Mouse (Mus musculus) CH12.LX (cell line): ENCODE results near the gene Cgrrf1. TPM values are rescaled to one million over a fixed set of nuclear protein-coding genes. Genes with fewer than 3 reads are reported as not detected.

Experiments used
- DNase-seq: peaks from one replicate; pipeline ENCODE4 v3.0.0-alpha.2; 2013; ENCODE audit errors: extremely low read depth
- H3K27ac ChIP-seq: 2 replicates; pipeline ENCODE4 v1.5.1; 2012; ENCODE audit warnings: low read depth, mild to moderate bottlenecking, control low read depth, moderate library complexity; ENCODE audit not compliant: insufficient read depth
- H3K27me3 ChIP-seq: replicated peaks from 2 replicates; pipeline ENCODE3; 2012; ENCODE audit warnings: inconsistent platforms
- H3K36me3 ChIP-seq, 2 experiments: replicated peaks in 1 of 2; 2 replicates each; pipeline versions ENCODE3 to v1.6.1; 2012; ENCODE audit warnings: inconsistent platforms in 1 of 2, low read length in 1 of 2, mild to moderate bottlenecking in 1 of 2, mixed read lengths in 1 of 2, moderate library complexity in 1 of 2; ENCODE audit not compliant: control insufficient read depth in 1 of 2, insufficient read depth in 1 of 2
- H3K4me1 ChIP-seq, 2 experiments: 2 replicates each; pipeline ENCODE4 v1.6.1; 2012; ENCODE audit warnings: inconsistent platforms in 1 of 2, moderate library complexity in 1 of 2; ENCODE audit not compliant: insufficient read depth in 2 of 2, control insufficient read depth in 1 of 2
- H3K4me2 ChIP-seq: 2 replicates; pipeline ENCODE4 v1.6.1; 2012; ENCODE audit warnings: low read depth, mild to moderate bottlenecking, control low read depth; ENCODE audit not compliant: poor library complexity, insufficient read depth, severe bottlenecking
- H3K4me3 ChIP-seq, 3 experiments: fragments of 150-350 bp in 1 of 3; sonication (generic) in 1 of 3; replicated peaks in 1 of 3; 2 replicates each; pipeline versions ENCODE3 to v1.5.1; 2011 to 2012; ENCODE audit warnings: low read depth in 2 of 3, low read length in 2 of 3, mild to moderate bottlenecking in 2 of 3, moderate library complexity in 2 of 3, control low read depth in 1 of 3, improper control_type of control experiment in 1 of 3, inconsistent platforms in 1 of 3, mixed read lengths in 1 of 3; ENCODE audit not compliant: poor library complexity in 1 of 3
- H3K79me2 ChIP-seq: replicated peaks from 2 replicates; pipeline ENCODE4 v1.6.1; 2012; ENCODE audit warnings: mild to moderate bottlenecking, moderate library complexity; ENCODE audit not compliant: control insufficient read depth, poor library complexity, insufficient read depth, severe bottlenecking; ENCODE audit errors: extremely low read depth
- H3K9ac ChIP-seq: 2 replicates; pipeline ENCODE4 v1.6.1; 2012; ENCODE audit warnings: low read depth, mild to moderate bottlenecking, control low read depth, moderate library complexity; ENCODE audit not compliant: insufficient read depth
- H3K9me3 ChIP-seq: replicated peaks from 2 replicates; pipeline ENCODE3; 2012; ENCODE audit warnings: low read length, inconsistent platforms, mixed read lengths
- CHD1 ChIP-seq: IDR thresholded peaks from 2 replicates; pipeline ENCODE4 v1.6.1; 2012; ENCODE audit warnings: low read depth, low read length, improper control_type of control experiment, inconsistent platforms
- CHD2 ChIP-seq: IDR thresholded peaks from 2 replicates; pipeline ENCODE4 v1.6.1; 2011; ENCODE audit warnings: low read length, improper control_type of control experiment
- CTCF ChIP-seq, 2 experiments: IDR thresholded peaks in 1 of 2; conservative IDR thresholded peaks in 1 of 2; 2 replicates each; pipeline ENCODE4 v1.5.1; 2011 to 2012; ENCODE audit warnings: low read depth in 2 of 2, low read length in 2 of 2, improper control_type of control experiment in 1 of 2, inconsistent platforms in 1 of 2, mild to moderate bottlenecking in 1 of 2, moderate library complexity in 1 of 2
- ELF1 ChIP-seq: IDR thresholded peaks from 2 replicates; pipeline ENCODE4 v1.6.1; 2014; ENCODE audit warnings: low read depth, mild to moderate bottlenecking, inconsistent platforms, low read length, improper control_type of control experiment
- EP300 ChIP-seq: IDR thresholded peaks from 2 replicates; pipeline ENCODE4 v1.6.1; 2011; ENCODE audit warnings: low read length, improper control_type of control experiment
- HCFC1 ChIP-seq: IDR thresholded peaks from 2 replicates; pipeline ENCODE4 v1.6.1; 2012; ENCODE audit warnings: low read depth, mild to moderate bottlenecking, inconsistent platforms, low read length, improper control_type of control experiment
- KAT2A ChIP-seq: IDR thresholded peaks from 2 replicates; pipeline ENCODE4 v1.6.1; 2012; ENCODE audit warnings: low read length, improper control_type of control experiment, inconsistent platforms; ENCODE audit not compliant: insufficient replicate concordance
- MAFK ChIP-seq: IDR thresholded peaks from 2 replicates; pipeline ENCODE4 v1.6.1; 2011; ENCODE audit warnings: low read length, improper control_type of control experiment; ENCODE audit not compliant: insufficient replicate concordance
- MAX ChIP-seq: IDR thresholded peaks from 2 replicates; pipeline ENCODE4 v1.6.1; 2011; ENCODE audit warnings: low read length, improper control_type of control experiment
- MXI1 ChIP-seq: IDR thresholded peaks from 2 replicates; pipeline ENCODE4 v1.6.1; 2011; ENCODE audit warnings: mild to moderate bottlenecking, low read depth, low read length, improper control_type of control experiment
- PAX5 ChIP-seq: IDR thresholded peaks from 2 replicates; pipeline ENCODE4 v1.6.1; 2012; ENCODE audit warnings: low read length, inconsistent platforms, mixed read lengths
- SMC3 ChIP-seq: IDR thresholded peaks from 2 replicates; pipeline ENCODE4 v1.6.1; 2011; ENCODE audit warnings: low read depth, low read length, improper control_type of control experiment
- TBP ChIP-seq: conservative IDR thresholded peaks from 2 replicates; pipeline ENCODE4 v1.6.1; 2011; ENCODE audit warnings: low read depth, low read length, improper control_type of control experiment
- TCF12 ChIP-seq: IDR thresholded peaks from 2 replicates; pipeline ENCODE4 v1.6.1; 2014; ENCODE audit warnings: low read depth, mild to moderate bottlenecking, inconsistent platforms, low read length, improper control_type of control experiment
- UBTF ChIP-seq: IDR thresholded peaks from 2 replicates; pipeline ENCODE4 v1.6.1; 2012; ENCODE audit warnings: low read depth, mild to moderate bottlenecking, inconsistent platforms, low read length, improper control_type of control experiment, moderate library complexity
- USF1 ChIP-seq: IDR thresholded peaks from 2 replicates; pipeline ENCODE4 v1.6.1; 2014; ENCODE audit warnings: low read depth, mild to moderate bottlenecking, inconsistent platforms, low read length, improper control_type of control experiment
- ZKSCAN1 ChIP-seq: IDR thresholded peaks from 2 replicates; pipeline ENCODE4 v1.6.1; 2012; ENCODE audit warnings: low read depth, inconsistent platforms, low read length, improper control_type of control experiment, borderline replicate concordance
- ZMIZ1 ChIP-seq: IDR thresholded peaks from 2 replicates; pipeline ENCODE4 v1.6.1; 2012; ENCODE audit warnings: low read depth, mild to moderate bottlenecking, inconsistent platforms, low read length, improper control_type of control experiment
- ZNF384 ChIP-seq: IDR thresholded peaks from 2 replicates; pipeline ENCODE4 v1.6.1; 2012; ENCODE audit warnings: low read depth, low read length, improper control_type of control experiment, inconsistent platforms
- dilution Hi-C: fragments of 300-500 bp; cut with MboI; formaldehyde crosslinking; loops from 2 replicates; pipeline ENCODE4 v1.14.3; 2020; ENCODE audit warnings: low sequenced_read_pairs; ENCODE audit not compliant: extremely low pct_unique_long_range_greater_than_20kb, extremely low pct_ligation_motif_present
- in situ Hi-C: fragments of 300-500 bp; cut with MboI; formaldehyde crosslinking; loops from 3 replicates; pipeline ENCODE4 v1.14.3; 2019; ENCODE audit warnings: low sequenced_read_pairs, low pct_ligation_motif_present, low pct_unique_long_range_greater_than_20kb, mixed read lengths
- polyA plus RNA-seq: library from polyadenylated mRNA; unstranded; fragments of >175 nt; gene quantifications from 2 replicates; pipeline ENCODE4 v1.2.1, GENCODE M21; 2012; ENCODE audit warnings: low read depth; ENCODE audit not compliant: insufficient read length
- total RNA-seq, 2 experiments: library from RNA; depleted of rRNA; stranded (reverse); fragments of 300-350 nt in 1 of 2; fragments of >200 nt in 1 of 2; gene quantifications; 2 replicates each; pipeline ENCODE4 v1.2.3; 2012 to 2014

Gene Cgrrf1
- total and polyA plus RNA-seq, 3 experiments: 9.6 to 17.1 (median 13.1) TPM

GRCm38 (mm10) chr14:46853677-46854076 lies 21.8 kb downstream of the Cgrrf1 start:
- dilution Hi-C loops (no loop called here), in situ Hi-C loops (no loop called here)
- Histone ChIP-seq H3K4me1 (no peaks in the 10 kb centered on the region), H3K27me3 (no peaks in the 10 kb centered on the region), H3K9me3 (no peaks in the 10 kb centered on the region), H3K36me3 (peaks cover 0 to 9% of the 10 kb centered on the region in 2 experiments), H3K4me3 (no peak overlapping the region), H3K79me2 (no peaks in the 10 kb centered on the region), H3K9ac (no peak overlapping the region), H3K4me2 (no peak overlapping the region), H3K27ac (no peak overlapping the region)
- no peak for TF ChIP-seq KAT2A
- no peak for TF ChIP-seq ZMIZ1
- TF ChIP-seq HCFC1: no peak
- no peak for TF ChIP-seq CHD1
- TF ChIP-seq UBTF: no peak
- no peak for TF ChIP-seq MAFK
- TF ChIP-seq SMC3: no peak
- TF ChIP-seq USF1: no peak
- TF ChIP-seq ZNF384: no peak
- TF ChIP-seq MAX: no peak
- TF ChIP-seq CTCF (conservative IDR thresholded peaks at IDR 0.05 in 1 of 2, IDR thresholded peaks at IDR 0.05 in 1 of 2; ENCODE audit: low read depth in 2 of 2, low read length in 2 of 2): no peak
- no peak for TF ChIP-seq TBP
- no peak for TF ChIP-seq PAX5
- TF ChIP-seq TCF12: no peak
- TF ChIP-seq EP300: no peak
- TF ChIP-seq ELF1: no peak
- no peak for DNase-seq

GRCm38 (mm10) chr14:46862922-46863321 lies 31.0 kb downstream of the Cgrrf1 start:
- H3K4me3 ChIP-seq: no peak overlapping the region
- dilution Hi-C loops: no loop called here
- no peak overlapping the region for H3K9ac ChIP-seq
- H3K27me3 ChIP-seq: no peaks in the 10 kb centered on the region
- no peaks in the 10 kb centered on the region for H3K79me2 ChIP-seq
- no peak overlapping the region for H3K27ac ChIP-seq
- TF ChIP-seq UBTF (no peak), CHD2 (no peak), MXI1 (no peak), ZKSCAN1 (no peak), MAFK (no peak), EP300 (no peak)
- no peaks in the 10 kb centered on the region for H3K9me3 ChIP-seq
- in situ Hi-C loops: no loop called here
- H3K4me1 ChIP-seq: 0 out of 4 replicates have a peak, but pooled peaks cover 0 to 2% of the 10 kb centered on the region in 2 experiments
- no peak overlapping the region for H3K4me2 ChIP-seq
- no peak for DNase-seq
- no peaks in the 10 kb centered on the region for H3K36me3 ChIP-seq
